Mouse (Mus musculus) CH12.LX (cell line): Measurements from ENCODE around the gene Pitx1.

ENCODE experiments used
- CTCF ChIP-seq, 2 experiments: IDR thresholded peaks in 1 of 2; conservative IDR thresholded peaks in 1 of 2; 2 replicates each; pipeline ENCODE4 v1.5.1; 2011 to 2012; ENCODE audit warnings: low read depth in 2 of 2, low read length in 2 of 2, improper control_type of control experiment in 1 of 2, inconsistent platforms in 1 of 2, mild to moderate bottlenecking in 1 of 2, moderate library complexity in 1 of 2
- EP300 ChIP-seq: IDR thresholded peaks from 2 replicates; pipeline ENCODE4 v1.6.1; 2011; ENCODE audit warnings: low read length, improper control_type of control experiment
- JUND ChIP-seq: conservative IDR thresholded peaks from 2 replicates; pipeline ENCODE4 v1.6.1; 2011; ENCODE audit warnings: low read depth, low read length, improper control_type of control experiment
- MAFK ChIP-seq: IDR thresholded peaks from 2 replicates; pipeline ENCODE4 v1.6.1; 2011; ENCODE audit warnings: low read length, improper control_type of control experiment; ENCODE audit not compliant: insufficient replicate concordance
- POLR2A ChIP-seq: IDR thresholded peaks from 2 replicates; pipeline ENCODE4 v1.6.1; 2011; ENCODE audit warnings: low read depth, mild to moderate bottlenecking, improper control_type of control experiment, low read length
- POLR2AphosphoS2 ChIP-seq: IDR thresholded peaks from 2 replicates; pipeline ENCODE4 v1.6.1; 2011; ENCODE audit warnings: low read depth, low read length, improper control_type of control experiment
- SMC3 ChIP-seq: IDR thresholded peaks from 2 replicates; pipeline ENCODE4 v1.6.1; 2011; ENCODE audit warnings: low read depth, low read length, improper control_type of control experiment
- TBP ChIP-seq: conservative IDR thresholded peaks from 2 replicates; pipeline ENCODE4 v1.6.1; 2011; ENCODE audit warnings: low read depth, low read length, improper control_type of control experiment
- TCF12 ChIP-seq: IDR thresholded peaks from 2 replicates; pipeline ENCODE4 v1.6.1; 2014; ENCODE audit warnings: low read depth, mild to moderate bottlenecking, inconsistent platforms, low read length, improper control_type of control experiment

DNA sequence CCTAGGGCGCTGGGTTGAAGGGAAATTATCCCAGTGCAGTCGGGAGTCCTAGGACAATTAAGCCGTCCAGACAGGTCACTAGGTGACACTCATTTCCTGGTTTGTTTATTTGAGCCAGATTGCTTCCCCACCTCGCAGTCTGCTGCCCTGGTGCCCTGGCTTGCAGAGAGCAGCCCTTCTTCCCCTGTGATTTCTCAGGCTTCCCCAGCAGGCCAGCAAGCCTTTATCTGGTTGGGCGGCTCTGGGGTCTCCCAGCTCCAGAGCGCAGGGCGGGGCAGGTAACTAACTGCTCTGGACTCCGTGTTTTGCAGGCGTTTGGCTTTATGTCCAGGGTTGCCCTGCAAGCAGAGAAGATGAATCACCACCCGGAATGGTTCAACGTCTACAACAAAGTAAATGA, 60.9 kb downstream of the Pitx1 start:
- TF ChIP-seq MAFK (no peak), CTCF (conservative IDR thresholded peaks at IDR 0.05 in 1 of 2, IDR thresholded peaks at IDR 0.05 in 1 of 2; ENCODE audit: low read depth in 2 of 2, low read length in 2 of 2) (no peak), POLR2A (no peak), EP300 (no peak), JUND (no peak), SMC3 (no peak), TBP (no peak), POLR2AphosphoS2 (no peak), TCF12 (no peak)
